Mouse (Mus musculus) induced T-regulatory cell, adult 2 months (primary cell): Measurements from ENCODE around the gene Afmid.
"Not testable (repeated sequence)": the region's sequence is repeated elsewhere in the genome, so short reads cannot be mapped to it uniquely, and the experiment has no call there.

ENCODE experiments used
- DNase-seq: peaks from one replicate; pipeline ENCODE4 v3.0.0-alpha.2; 2012; ENCODE audit warnings: low read depth

Afmid gene

DNA sequence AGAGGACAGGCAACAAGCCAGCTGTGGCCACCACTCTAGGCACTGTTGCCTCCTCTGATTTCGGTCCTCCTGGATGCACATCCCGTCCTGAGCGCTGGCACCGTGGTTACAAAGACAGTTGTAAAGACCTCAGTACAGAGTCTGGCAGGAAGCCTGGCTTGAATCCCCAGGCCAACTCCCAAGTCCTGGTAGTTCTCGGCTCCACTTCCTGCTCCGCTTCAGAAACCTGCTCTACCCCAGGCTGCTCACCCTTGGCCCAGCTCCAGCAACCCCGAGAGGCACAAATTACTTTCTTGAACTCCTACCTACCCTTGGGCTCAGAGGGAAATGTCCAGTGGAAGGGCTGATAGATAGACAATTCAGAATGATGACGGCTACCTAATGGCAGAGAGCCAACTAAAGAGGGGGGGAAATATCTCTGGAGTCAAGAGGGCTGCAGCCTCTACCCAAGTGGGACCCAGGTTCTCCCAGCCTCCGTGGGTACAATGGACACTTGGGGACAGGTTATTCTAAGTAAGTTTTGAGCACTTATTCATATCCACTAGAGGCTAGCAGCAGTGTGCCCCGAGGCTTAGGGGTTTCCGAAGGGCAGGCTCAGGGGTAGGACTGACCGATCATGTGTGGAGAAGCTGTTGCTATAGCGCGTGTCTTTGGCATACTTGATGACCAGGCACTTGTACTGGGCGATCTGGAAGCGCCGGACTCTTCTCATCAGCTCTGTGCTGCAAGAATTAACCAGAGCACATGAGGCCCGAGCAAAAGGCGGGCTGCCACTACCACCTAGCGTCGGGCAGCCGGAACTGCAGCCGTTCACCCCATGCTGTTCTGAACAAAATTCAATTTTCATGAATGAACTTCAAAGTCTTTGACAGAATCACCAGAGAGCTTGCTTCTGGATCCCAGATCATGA lies 1.4 kb upstream of the Afmid start:
- DNase-seq = peak; percentile 88

DNA sequence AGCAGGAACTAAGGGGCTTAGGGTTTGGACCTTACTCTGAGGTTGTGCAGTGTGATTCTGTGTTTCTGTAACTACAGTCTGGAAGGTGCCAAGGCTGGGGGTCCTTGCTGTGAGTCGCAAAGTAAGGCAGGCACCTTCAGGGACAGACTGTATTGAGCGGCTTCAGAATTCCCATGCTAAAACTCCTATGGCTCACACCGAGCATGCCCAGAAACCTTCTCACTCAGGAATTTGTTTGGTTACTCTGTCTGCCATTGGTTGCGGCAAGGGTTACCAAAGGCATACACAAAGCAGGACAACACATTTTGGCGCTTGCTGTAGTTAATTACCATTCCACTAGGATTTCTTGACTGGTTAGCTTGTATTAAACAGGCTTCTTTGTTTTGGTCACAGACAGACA lies 440 bp downstream of the Afmid start:
- no peak for DNase-seq

DNA sequence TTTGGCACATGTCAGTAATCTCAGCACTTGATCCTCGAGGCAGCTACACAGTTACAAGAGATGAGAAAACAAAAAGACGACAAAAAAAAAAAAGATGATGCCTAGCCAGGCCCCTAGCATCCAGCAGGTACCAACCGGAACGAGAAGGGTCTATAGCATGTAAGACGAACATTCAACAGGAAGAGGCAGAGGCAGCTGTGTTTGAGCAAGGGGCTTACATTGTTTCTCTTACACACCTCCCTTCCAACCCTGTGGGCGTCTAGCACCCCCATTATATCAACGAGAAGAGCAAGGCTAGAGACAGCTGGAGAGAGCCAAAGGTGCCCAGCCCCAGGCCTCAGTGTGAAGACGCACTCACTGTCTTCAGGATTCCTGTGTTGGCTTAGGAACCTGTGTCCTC lies 1.2 kb downstream of the Afmid start:
- DNase-seq = peak; percentile 61

DNA sequence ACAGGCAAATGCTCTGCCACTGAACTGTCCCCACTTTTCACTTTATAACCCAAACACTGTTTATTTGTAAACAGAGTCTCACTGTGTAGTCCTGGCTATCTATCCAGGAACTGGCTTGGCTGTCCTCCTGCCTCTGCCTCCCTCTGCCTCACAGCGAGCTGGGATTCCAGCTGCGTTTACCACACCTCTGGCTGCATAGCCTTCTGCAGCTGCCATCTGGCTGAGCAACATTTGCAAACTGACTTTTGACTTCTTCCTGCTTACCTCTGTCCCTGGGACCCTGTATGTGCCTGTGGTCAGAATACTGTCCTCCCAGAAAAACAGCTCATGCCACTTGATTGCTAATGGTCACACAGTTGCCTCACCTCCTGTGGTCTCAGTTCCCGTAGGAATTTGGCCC lies 1.7 kb downstream of the Afmid start:
- DNase-seq = no peak

DNA sequence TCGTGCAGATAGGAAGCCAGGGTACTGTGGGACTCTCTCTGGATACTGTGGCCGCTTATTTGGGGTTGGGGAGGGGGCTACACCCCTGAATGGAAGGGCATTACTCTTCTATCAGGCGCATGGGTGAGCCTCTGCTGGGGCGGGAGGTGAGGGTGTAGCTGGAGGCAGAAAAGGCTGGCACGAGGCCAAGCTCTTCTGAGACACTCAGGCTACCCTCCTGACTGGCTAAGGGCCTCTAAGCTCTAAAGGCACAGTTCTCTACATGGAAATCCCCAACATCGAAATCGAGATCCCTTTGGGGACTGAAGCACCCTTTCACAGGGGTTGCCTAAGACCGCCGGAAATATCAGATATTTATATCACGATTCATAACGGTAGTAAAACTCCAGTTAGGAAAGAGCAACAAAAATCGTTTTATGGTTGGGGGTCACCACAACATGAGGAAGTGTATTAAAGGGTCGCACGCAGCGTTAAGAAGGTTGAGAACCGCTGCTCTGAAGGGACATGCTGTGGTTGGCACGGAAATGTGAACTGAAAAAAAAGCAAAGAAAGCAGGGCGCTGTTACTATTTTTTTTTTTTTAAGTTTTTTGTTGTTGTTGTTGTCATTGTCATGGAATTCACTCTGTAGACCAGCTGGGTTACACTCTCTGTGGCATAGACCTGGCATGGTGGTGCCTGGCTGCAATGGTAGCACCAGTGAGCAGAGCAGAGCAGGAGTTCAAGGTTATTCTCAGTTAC lies 2.6 kb downstream of the Afmid start:
- DNase-seq = peak; percentile 95

DNA sequence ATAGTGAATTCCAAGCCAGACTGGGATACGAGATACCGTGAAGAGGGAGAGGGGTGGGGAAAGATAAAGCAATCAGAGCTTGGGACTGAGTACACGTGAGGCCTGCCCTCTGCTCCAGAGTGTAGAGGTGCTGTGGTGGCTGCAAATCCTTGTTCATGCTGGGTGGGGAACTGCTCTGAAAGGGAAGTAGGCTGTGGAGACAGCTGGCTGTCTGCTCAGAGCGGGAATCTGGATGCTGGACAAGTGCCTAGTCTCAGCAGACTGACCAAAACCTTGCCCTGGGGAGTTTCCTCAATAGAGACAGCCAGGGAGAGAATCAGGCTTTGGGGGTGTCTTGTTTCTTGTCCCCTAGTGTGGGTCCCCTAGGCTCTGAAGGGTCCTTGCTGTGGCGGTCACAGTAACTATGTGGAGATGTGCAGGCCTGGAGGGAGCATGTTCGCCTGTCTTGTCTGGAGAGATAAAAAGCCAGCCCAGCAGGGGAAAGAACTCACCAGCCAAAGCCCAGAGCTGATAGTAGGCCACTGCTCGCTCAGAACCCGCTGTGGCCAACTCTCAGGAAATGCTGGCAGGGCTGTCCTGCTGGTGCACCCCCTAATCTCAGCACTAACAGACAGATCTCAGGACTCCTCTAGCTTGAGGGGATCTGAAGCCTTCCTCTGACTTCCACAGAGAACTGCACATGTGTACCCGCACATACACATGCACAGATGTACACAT lies 3.3 kb downstream of the Afmid start:
- DNase-seq = peak; percentile 35

DNA sequence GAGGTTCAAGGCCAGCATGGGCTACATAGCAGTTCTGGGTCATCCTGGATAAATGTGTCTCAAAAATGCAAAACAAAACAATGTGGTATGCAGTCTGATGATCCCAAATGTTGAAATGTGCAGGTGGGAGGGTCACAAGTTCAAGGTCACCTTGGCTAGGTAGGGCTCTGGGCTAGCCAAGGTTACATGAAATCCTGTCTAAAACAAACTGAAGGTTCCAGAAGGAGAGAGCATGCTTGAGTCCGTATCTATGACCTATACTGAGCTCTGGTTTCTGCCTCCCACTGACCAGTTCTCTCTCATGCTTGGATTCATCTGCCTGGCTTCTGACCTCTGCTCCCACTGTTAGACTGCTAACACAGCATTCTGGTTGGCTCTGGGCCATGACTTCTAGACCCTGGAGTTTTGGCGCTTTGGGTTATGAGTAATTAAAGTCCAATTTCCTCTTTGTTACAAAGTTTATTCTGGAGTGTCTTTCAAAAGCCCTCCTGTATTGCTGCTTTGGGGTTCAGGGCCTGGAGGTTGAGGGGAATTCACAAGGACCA lies 4.0 kb downstream of the Afmid start:
- no peak for DNase-seq

DNA sequence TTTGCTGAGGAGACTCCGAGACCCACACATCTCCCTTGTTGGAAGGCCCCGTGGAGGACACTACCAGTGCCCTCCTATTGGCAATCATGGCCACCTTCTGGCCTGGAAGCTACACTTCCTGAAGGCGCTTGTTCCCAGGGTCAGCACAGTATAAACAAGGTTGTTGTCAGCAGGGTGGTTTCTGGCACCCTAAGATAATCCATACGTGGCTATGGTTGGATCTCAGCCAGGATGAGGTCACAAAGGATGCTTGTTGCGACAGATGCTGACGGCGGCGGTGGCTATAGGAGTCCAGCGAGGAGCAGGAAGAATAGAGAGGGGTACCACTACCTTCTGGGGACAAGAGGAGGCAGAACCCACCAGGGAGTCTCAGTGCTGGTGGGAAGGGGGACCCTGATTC lies 4.7 kb downstream of the Afmid start:
- DNase-seq = no peak

DNA sequence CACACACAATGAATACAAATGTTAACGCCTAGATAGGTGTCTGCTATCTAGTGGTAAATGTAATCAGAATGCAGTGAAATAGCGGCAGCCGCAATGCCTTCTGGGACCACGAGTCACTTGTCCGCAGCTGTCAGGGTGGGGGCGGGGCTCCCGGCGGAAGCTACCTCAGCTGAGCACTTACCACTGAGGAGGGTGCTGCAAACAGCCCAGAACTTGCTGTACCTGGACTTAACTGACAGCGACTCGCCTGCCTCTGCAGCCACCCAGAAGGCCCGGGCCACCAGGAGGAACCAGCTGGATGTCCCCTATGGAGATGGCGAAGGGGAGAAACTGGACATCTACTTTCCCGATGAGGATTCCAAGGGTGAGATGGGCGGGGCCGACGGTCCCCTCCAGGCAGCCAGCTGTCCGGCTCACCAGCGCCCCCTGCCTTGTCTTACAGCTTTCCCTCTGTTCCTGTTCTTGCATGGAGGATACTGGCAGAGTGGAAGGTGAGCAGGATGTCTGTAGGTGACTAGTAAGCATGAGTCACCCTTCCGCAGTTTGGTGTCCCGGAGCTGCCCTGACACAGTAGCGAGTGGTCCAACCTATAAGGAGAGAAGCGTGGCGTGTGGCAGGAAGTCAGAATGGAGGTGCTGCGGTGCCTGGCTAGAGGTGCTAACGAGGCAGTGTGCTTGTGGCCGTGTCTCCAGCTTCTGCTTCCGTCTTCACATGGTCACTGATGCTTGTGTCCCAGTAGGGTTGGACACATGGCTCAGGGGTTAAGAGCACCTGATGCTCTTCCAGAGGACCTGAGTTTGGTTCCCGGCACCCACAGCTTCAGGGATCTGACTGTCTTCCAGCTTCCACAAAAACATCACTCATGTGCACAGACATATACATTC lies 6.6 kb downstream of the Afmid start:
- DNase-seq = peak; percentile 97

DNA sequence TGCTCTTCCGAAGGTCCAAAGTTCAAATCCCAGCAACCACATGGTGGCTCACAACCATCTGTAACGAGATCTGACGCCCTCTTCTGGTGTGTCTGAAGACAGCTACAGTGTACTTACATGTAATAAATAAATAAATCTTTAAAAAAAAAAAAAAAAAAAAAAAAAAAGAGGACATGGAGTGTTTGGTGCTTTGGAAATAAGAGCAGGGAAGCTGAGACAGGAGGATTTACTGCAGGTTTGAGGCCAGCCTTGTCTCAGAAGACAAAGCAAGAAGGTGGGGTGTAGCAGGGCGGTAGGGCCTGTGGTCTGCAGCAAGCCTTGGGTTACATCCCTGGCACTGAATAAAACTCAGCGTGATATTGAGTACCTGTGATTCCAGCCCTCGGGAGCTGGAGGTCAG lies 7.8 kb downstream of the Afmid start:
- not testable (repeated sequence) for DNase-seq

DNA sequence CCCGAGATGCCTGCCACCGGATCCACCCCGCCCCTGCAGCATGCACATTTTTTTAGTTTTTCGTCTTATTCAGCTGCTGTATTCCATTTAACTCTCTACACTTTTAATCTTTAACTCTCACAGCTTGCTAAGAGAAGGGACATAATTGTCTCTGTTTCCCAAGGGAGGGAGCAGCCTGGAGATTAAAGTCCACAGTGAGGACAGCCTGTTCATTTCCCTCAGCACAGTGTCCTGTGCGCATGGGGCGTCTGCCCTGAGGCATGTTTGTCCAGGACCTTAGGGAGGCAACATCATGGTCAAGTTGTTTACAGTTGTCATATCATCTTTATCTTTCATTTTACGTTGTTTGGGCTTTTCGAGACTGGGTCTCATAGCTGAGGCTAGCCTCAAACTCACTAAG lies 8.4 kb downstream of the Afmid start:
- DNase-seq = no peak

DNA sequence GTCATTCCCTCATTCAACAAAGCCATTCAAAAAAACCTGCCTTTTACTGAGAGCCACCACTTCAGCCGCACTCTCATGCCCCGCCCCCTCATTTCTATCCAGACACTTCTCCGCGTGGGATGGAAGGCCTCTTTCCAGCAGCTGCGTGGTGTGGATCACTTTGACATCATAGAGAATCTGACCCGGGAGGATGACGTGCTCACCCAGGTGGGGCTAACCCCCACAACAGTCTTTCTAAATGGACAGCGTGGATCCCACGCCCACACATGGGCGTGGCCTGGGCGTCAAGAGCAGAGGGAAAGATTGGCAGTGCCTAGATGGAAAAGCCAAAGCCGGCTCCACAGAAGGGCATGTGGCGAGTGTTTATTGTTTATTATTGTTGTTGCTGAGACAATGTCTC lies 10.6 kb downstream of the Afmid start:
- peak; percentile 33 for DNase-seq

DNA sequence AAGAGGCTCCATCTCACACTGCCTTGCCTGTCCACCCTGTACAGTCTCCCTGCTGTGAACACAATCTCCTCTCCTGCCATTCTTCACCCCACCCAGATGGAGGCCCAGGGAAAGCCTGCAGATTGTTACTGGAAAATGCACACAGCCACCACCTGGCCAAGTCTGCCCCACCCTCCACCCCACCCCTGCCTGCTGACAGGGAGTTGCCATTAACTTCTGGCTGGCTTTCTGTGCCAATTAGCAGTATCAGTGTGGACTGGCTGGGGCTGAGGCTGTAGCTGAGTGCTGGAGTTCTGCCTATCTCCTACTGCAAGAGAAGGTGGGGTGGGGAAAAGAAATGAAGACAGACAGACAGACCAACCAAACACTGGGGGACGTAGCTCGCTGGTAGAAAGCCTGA lies 12.8 kb downstream of the Afmid start:
- no peak for DNase-seq

DNA sequence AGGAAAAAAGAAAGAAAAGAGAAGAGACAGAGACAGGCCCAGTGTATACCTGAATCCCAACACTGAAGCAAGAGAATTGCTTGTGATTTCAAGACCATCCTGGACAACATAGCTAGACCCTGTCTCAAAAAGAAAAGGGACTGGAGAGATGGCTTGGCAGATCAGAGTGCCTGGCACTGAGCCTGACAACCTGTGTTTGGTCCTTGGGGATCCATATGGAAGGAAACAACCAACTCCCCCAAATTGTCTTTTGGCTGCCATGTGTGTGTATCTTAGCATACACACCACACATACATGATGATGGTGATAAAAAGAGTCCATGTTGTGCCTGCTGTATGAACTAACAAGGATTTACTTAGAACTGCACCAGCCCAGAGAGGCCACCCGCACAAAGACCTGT lies 13.3 kb downstream of the Afmid start:
- no peak for DNase-seq

DNA sequence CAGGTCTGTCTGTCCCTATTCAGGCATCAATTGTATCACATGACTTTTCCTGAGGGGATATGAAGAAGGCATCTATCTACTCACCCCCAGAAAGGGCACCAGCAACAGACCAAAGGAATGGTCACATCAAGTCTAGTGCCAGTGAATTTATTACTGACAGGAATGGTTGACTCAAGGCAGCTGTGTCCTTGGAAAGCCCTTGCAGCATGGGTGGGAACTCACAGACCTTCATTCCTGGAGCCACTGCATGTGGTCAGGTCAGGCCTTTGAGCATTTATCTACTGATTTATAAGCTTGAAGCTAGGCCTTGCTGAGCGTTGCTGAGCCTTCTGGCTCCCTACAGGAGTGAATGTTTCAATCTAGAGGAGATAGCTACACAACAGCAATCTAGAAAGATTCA lies 15.2 kb downstream of the Afmid start:
- DNase-seq = no peak

DNA sequence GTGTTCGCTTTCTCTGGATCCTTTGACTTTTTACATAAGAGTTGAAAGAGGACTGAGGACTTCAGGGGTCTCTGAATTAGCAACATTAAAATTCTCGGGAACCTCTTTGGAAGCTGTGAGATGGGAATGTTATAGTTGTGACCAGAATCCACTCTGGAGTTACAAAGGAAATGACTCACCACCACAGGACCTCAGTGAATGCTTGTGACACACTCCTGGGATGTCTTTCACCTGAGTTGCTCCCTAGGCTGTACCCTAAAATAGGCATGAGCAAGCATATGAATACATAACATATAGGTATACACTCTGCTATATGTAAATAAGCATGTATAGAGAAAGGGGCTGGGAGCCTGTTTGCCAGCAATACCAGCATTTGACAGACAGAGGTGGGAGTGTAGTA lies 17.7 kb downstream of the Afmid start:
- no peak for DNase-seq

DNA sequence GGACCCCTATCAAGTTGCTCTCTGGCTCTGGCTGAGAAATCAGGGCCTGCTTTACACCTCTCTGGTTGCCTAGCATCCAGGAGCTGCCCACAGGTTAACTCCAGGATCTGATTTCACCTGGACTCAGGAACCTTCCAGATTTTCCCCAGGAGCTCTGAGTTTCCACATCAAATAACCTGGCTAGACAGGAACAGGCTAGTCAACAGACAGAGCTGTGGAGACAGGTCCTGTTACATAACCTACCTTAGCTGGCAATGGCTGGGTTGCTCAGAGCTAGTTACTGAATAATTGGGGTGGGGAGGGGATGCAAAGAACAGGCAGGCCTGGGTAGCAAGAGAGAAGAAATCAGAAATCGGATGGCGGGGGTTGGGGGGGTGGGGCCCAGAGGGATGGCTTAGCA lies 19.3 kb downstream of the Afmid start:
- no peak for DNase-seq

DNA sequence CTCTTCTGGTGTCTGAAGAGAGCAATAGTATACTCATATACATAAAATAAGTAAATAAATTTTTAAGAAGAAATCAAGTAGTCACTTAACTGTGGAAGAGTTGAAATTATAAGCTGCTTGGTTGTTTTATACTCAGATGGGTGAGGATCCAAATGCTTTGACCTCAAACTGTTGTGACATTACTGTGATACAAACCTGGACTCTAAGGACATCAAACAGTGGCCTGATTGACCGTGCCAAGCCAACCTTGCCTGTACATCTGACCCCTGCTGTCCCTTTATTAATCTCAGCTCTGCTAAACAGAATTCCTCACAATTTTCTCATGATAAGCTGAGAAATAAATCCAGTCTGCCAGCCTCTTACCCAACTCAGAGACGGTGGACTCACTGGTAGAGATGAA lies 19.9 kb downstream of the Afmid start:
- no peak for DNase-seq

DNA sequence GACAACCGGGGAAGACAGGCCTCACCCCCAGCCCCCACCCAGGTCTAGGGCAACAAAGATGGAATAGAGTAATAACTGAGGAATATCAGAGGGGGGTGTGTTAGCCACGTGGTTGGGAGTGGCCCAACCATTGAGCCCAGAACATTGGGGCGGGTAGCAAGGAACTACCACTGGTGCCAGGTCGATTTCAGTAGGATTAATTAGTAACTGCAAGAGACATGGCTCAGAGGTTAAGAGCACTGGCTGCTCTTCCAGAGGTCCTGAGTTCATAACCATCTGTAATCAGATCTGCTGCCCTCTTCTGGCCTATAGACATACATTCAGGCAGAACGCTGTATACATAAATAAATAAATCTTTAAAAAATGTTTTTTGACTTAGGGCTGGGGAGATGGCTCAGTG lies 20.9 kb downstream of the Afmid start:
- peak; percentile 52 for DNase-seq

DNA sequence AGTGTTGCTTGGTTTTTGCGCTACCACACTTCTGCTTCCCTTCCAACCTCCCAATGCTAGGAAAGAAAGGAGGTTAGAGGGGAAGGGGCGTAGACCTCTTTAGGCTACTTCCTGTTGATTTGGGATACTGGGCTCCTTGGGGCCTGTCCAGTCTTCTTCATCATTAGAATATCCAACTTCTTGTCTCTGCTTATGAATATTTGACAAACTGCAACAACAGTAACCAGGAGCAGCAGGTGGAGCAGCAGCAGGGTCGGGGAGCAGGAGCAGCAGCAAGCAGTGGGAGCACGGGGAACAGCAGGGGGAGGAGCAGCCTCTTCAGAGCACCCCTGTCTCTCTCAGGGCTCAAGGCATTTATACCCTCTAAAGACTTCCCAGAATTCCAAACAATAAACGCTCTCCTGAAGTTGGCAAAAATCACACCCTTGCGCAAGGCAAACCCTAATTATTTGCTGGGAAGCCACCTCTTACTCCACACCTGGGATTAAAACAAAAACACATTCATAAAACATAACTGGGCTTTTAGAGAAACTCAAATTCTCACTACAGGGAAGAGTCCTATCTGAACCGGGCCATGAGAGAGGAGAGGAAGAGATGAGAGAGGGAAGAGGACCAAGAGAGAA lies 22.0 kb downstream of the Afmid start:
- peak; percentile 23 for DNase-seq
